Mouse (Mus musculus) testis, adult 2 months (tissue): ENCODE measurements around the gene Marveld1.

Source experiments
- CTCF ChIP-seq: fragments of 200-500 bp; IDR thresholded peaks from 2 replicates; pipeline ENCODE4 v1.5.1; 2012; ENCODE audit warnings: low read depth, mild to moderate bottlenecking, inconsistent platforms, low read length, moderate library complexity; ENCODE audit not compliant: control insufficient read depth, insufficient read depth, insufficient replicate concordance
- POLR2A ChIP-seq: fragments of 200-500 bp; IDR thresholded peaks from 2 replicates; pipeline ENCODE4 v1.6.1; 2012; ENCODE audit warnings: low read depth, mild to moderate bottlenecking, inconsistent platforms, low read length, moderate library complexity; ENCODE audit not compliant: control insufficient read depth

- no peak for TF ChIP-seq POLR2A
- no peak for TF ChIP-seq CTCF
Measured at GRCm38 (mm10) chr19:42176841-42177240, 29.6 kb downstream of the Marveld1 start.
